9 mouse cellular contexts compared by ENCODE assay signal in genomic region chr8:121393111-121393510, GRCm38 (mm10).
DNase-seq lines count a peak whose midpoint lies in the region; ATAC-seq and TF ChIP-seq lines count a peak whose summit lies in the region.
"Had no signal": no experiment of that assay in that cellular context is flagged by ENCODE, and none has a peak within 500 bp of the region (broad histone marks: within the 10 kb centered on the region; RNA-seq: fewer than 3 reads in every experiment).

No protein-coding gene starts in this region.

- peaks cover 45% of the 10 kb centered on the region for H3K27me3 ChIP-seq in heart, postnatal 0 days (ENCODE audit: control insufficient read depth, insufficient read depth, low read length)
- H3K27me3 ChIP-seq in lung, embryonic 16.5 days (ENCODE audit: control insufficient read depth, insufficient read depth, low read depth, low read length) = peaks cover 65% of the 10 kb centered on the region

- DNase-seq in gastrocnemius, adult 2 months = peak; percentile 40
- DNase-seq in gastrocnemius, postnatal 36 days = no peak
- peak; percentile 35 for DNase-seq in urinary bladder, postnatal 14 days (ENCODE audit: low spot score)
- DNase-seq in urinary bladder, postnatal 4 days (ENCODE audit: low spot score in 2 of 2) = no peak
- DNase-seq in heart, postnatal 0 days (ENCODE audit: low spot score) = peak; percentile 48

- H3K4me1 ChIP-seq in heart, postnatal 0 days (ENCODE audit: control insufficient read depth, insufficient read depth) = no peaks in the 10 kb centered on the region
- H3K4me1 ChIP-seq in lung, embryonic 16.5 days (replicated peaks; ENCODE audit: control insufficient read depth, insufficient read depth, low read length) = peaks cover 17% of the 10 kb centered on the region; the same call in 1 of the 2 replicates

- TF ChIP-seq CTCF in gastrocnemius, adult 2 months (IDR thresholded peaks at IDR 0.05) = peak; percentile 51
- peak; percentile 83 for TF ChIP-seq CTCF in heart, postnatal 0 days (IDR thresholded peaks at IDR 0.05; ENCODE audit: low read depth)

- H3K4me2 ChIP-seq in heart, postnatal 0 days (ENCODE audit: low read depth, low read length) = no peak overlapping the region
- no peak overlapping the region for H3K4me2 ChIP-seq in lung, embryonic 16.5 days (ENCODE audit: low read depth, low read length)
- H3K4me2 ChIP-seq: midbrain, embryonic 12.5 days had no signal

- no peak for TF ChIP-seq EP300 in heart, postnatal 0 days (IDR thresholded peaks at IDR 0.05; ENCODE audit: low read depth)

- no peaks in the 10 kb centered on the region for H3K36me3 ChIP-seq in heart, postnatal 0 days (replicated peaks; ENCODE audit: control insufficient read depth, insufficient read depth, low read length)
- no peaks in the 10 kb centered on the region for H3K36me3 ChIP-seq in lung, embryonic 16.5 days (ENCODE audit: control insufficient read depth, insufficient read depth, low read length)
- H3K36me3 ChIP-seq: midbrain, embryonic 12.5 days had no signal

- no peak overlapping the region for H3K27ac ChIP-seq in gastrocnemius, adult 2 months
- no peak overlapping the region for H3K27ac ChIP-seq in heart, postnatal 0 days (ENCODE audit: low read depth)
- H3K27ac ChIP-seq in lung, embryonic 16.5 days (ENCODE audit: low read length) = no peak overlapping the region
- H3K27ac ChIP-seq: midbrain, embryonic 12.5 days had no signal

- H3K9ac ChIP-seq in heart, postnatal 0 days (replicated peaks; ENCODE audit: low read depth, low read length) = no peak overlapping the region
- H3K9ac ChIP-seq in lung, embryonic 16.5 days (ENCODE audit: low read length) = no peak overlapping the region
- H3K9ac ChIP-seq: midbrain, embryonic 12.5 days had no signal

- H3K9me3 ChIP-seq in heart, postnatal 0 days (replicated peaks; ENCODE audit: control insufficient read depth, low read length) = no peaks in the 10 kb centered on the region
- H3K9me3 ChIP-seq in lung, embryonic 16.5 days (ENCODE audit: control insufficient read depth, low read length) = no peaks in the 10 kb centered on the region
- H3K9me3 ChIP-seq: midbrain, embryonic 12.5 days had no signal

- intact Hi-C loops in gastrocnemius, adult 2 months (cut with DNase I) = loop anchor here (2.0 kb wide), 1 partner anchor 280 kb away; no protein-coding TSS in a partner anchor
- intact Hi-C loops in gastrocnemius, postnatal 36 days (cut with DNase I) = loop anchor here (2.0 kb wide), 1 partner anchor 280 kb away; no protein-coding TSS in a partner anchor

- WGBS in heart, postnatal 0 days = 10% methylated on average over 9 of the region's 9 CpGs
- 11% methylated on average over 9 of the region's 9 CpGs for WGBS in lung, embryonic 16.5 days

- ATAC-seq in heart, postnatal 0 days (ENCODE audit: insufficient read depth, low read depth) = peak; percentile 56
- peak; percentile 27; the same call in 1 of the 2 replicates for ATAC-seq in lung, embryonic 16.5 days (ENCODE audit: low read depth)
- no peak for ATAC-seq in erythroblast, adult 5-6 weeks (replicated peaks; ENCODE audit: low FRiP score, poor library complexity, severe bottlenecking)
- ATAC-seq in inflammation-experienced regulatory T-cells, adult 6 months = no peak

- H3K4me3 ChIP-seq in gastrocnemius, adult 2 months = no peak overlapping the region
- no peak overlapping the region for H3K4me3 ChIP-seq in heart, postnatal 0 days (ENCODE audit: low read depth, low read length)
- no peak overlapping the region for H3K4me3 ChIP-seq in lung, embryonic 16.5 days (ENCODE audit: low read length)
- H3K4me3 ChIP-seq: midbrain, embryonic 12.5 days had no signal

Comparison
In these comparisons a context has a peak if more than half of its experiments do, and no peak if none do; other contexts are left out.
1. DNase-seq: peak in gastrocnemius, adult 2 months (single experiment), urinary bladder, postnatal 14 days (single experiment) and heart, postnatal 0 days (single experiment); none in gastrocnemius, postnatal 36 days (0 of 2) and urinary bladder, postnatal 4 days (0 of 2).
2. ATAC-seq: peak in heart, postnatal 0 days (single experiment) and lung, embryonic 16.5 days (single experiment); none in erythroblast, adult 5-6 weeks (single experiment) and inflammation-experienced regulatory T-cells, adult 6 months (single experiment).